Mouse (Mus musculus) myocyte (in vitro differentiated cells): ENCODE measurements at regions not wholly inside any gene's neighbourhood (a gene's known extent, or its start where the extent isn't known, plus 50 kb on each side); places are given as distances from the start of the nearest gene placed in this dataset.
"Not testable (repeated sequence)": the region's sequence is repeated elsewhere in the genome, so short reads cannot be mapped to it uniquely, and the experiment has no call there.

Experiments
- CEBPB ChIP-seq: IDR thresholded peaks from 2 replicates; pipeline ENCODE4 v1.6.1; 2011; ENCODE audit warnings: mild to moderate bottlenecking, moderate library complexity; ENCODE audit not compliant: poor library complexity, insufficient read depth, severe bottlenecking
- E2F4 ChIP-seq: IDR thresholded peaks from one replicate; pipeline ENCODE4 v1.6.1; 2011; ENCODE audit warnings: mild to moderate bottlenecking, control low read depth, moderate library complexity; ENCODE audit not compliant: insufficient read depth
- MAX ChIP-seq: IDR thresholded peaks from one replicate; pipeline ENCODE4 v1.6.1; 2011; ENCODE audit warnings: low read depth, mild to moderate bottlenecking, control low read depth
- MYOD1 ChIP-seq, 3 experiments: IDR thresholded peaks; one replicate each; pipeline ENCODE4 v1.6.1; 2011; ENCODE audit warnings: control low read depth in 2 of 3, low read depth in 2 of 3, mild to moderate bottlenecking in 2 of 3, moderate library complexity in 1 of 3; ENCODE audit not compliant: insufficient read length in 2 of 3, control insufficient read depth in 1 of 3
- MYOG ChIP-seq, 3 experiments: IDR thresholded peaks; one replicate each; pipeline ENCODE4 v1.6.1; 2011; ENCODE audit warnings: control low read depth in 2 of 3, low read depth in 2 of 3, mild to moderate bottlenecking in 2 of 3; ENCODE audit not compliant: insufficient read length in 2 of 3, control insufficient read depth in 1 of 3, insufficient read depth in 1 of 3
- POLR2A ChIP-seq: IDR thresholded peaks from one replicate; pipeline ENCODE4 v1.6.1; 2011; ENCODE audit warnings: low read depth, mild to moderate bottlenecking, control low read depth, moderate library complexity; ENCODE audit not compliant: insufficient read length
- POLR2AphosphoS2 ChIP-seq: IDR thresholded peaks from one replicate; pipeline ENCODE4 v1.6.1; 2011; ENCODE audit warnings: low read depth, control low read depth; ENCODE audit not compliant: insufficient read length
- REST ChIP-seq: IDR thresholded peaks from one replicate; pipeline ENCODE4 v1.6.1; 2011; ENCODE audit warnings: mild to moderate bottlenecking, control low read depth, moderate library complexity; ENCODE audit not compliant: insufficient read depth, insufficient read length
- SRF ChIP-seq: IDR thresholded peaks from one replicate; pipeline ENCODE4 v1.6.1; 2011; ENCODE audit warnings: low read depth; ENCODE audit not compliant: control insufficient read depth, insufficient read length
- TCF12 ChIP-seq: IDR thresholded peaks from one replicate; pipeline ENCODE4 v1.6.1; 2011; ENCODE audit warnings: mild to moderate bottlenecking, control low read depth; ENCODE audit not compliant: poor library complexity, insufficient read depth, severe bottlenecking
- TCF3 ChIP-seq: IDR thresholded peaks from one replicate; pipeline ENCODE4 v1.6.1; 2011; ENCODE audit warnings: low read depth, control low read depth; ENCODE audit not compliant: insufficient read length
- USF1 ChIP-seq: IDR thresholded peaks from one replicate; pipeline ENCODE4 v1.6.1; 2011; ENCODE audit warnings: low read depth, mild to moderate bottlenecking, control low read depth, moderate library complexity

DNA sequence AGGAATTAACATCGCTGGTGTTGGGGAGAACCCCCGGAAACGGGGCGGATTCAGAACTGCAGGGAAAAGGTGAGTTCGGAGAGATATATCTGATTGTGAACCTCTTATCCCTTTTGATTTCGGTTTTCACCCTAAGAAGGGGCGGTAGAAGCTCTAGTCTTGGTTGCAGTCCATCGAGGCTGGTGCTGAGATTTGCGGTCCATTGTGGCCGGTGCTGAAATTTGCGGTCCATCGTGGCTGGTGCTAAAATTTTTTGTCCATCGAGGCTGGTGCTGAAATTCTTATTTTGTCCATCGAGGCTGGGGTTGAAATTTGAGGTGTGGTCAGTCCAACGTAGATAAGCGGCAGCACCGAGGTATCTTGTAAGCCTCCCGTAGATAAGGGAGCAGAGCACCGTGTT, 1263.6 kb upstream of the Tacstd2 start:
- not testable (repeated sequence) for TF ChIP-seq POLR2A; MYOG (IDR thresholded peaks at IDR 0.05; ENCODE audit: control insufficient read depth in 1 of 3, insufficient read depth in 1 of 3, insufficient read length in 2 of 3, low read depth in 2 of 3); MAX; E2F4; USF1; TCF12; POLR2AphosphoS2; CEBPB; MYOD1 (IDR thresholded peaks at IDR 0.05; ENCODE audit: control insufficient read depth in 1 of 3, insufficient read length in 2 of 3, low read depth in 2 of 3); SRF; TCF3
- peak; percentile 61 for TF ChIP-seq REST
